Mouse (Mus musculus) lung, embryonic 14.5 days (tissue): ENCODE data around the gene Rad23b. TPM values are rescaled to one million over a fixed set of nuclear protein-coding genes. Genes with fewer than 3 reads are reported as not detected.
A peak's percentile ranks its signal among the peaks of the same experiment; 100 is the strongest.
"Not testable (repeated sequence)": the region's sequence is repeated elsewhere in the genome, so short reads cannot be mapped to it uniquely, and the experiment has no call there.

ENCODE experiments used
- ATAC-seq: fragments of 200-750 bp; cut with Nextera tagmentation; 2 replicates; pipeline ENCODE4 v1.8.0; 2017; ENCODE audit warnings: mild to moderate bottlenecking, moderate TSS enrichment, moderate library complexity; ENCODE audit not compliant: insufficient read depth
- DNase-seq: peaks from one replicate; pipeline ENCODE4 v3.0.0-alpha.2; 2015
- H3K27ac ChIP-seq: fragments of 300-500 bp; sonication (generic); 2 replicates; pipeline ENCODE4 v1.5.1; 2014; ENCODE audit warnings: low read depth, mild to moderate bottlenecking, moderate library complexity
- H3K27me3 ChIP-seq: fragments of 300-500 bp; sonication (generic); 2 replicates; pipeline ENCODE4 v1.6.1; 2014; ENCODE audit warnings: low read length, control low read depth; ENCODE audit not compliant: insufficient read depth
- H3K36me3 ChIP-seq: fragments of 300-500 bp; sonication (generic); 2 replicates; pipeline ENCODE4 v1.6.1; 2014; ENCODE audit warnings: control low read depth; ENCODE audit not compliant: insufficient read depth
- H3K4me1 ChIP-seq: fragments of 300-500 bp; sonication (generic); 2 replicates; pipeline ENCODE4 v1.6.1; 2014; ENCODE audit warnings: antibody characterized with exemption, control low read depth; ENCODE audit not compliant: insufficient read depth
- H3K4me2 ChIP-seq: fragments of 300-500 bp; sonication (generic); 2 replicates; pipeline ENCODE4 v1.6.1; 2014; ENCODE audit warnings: mild to moderate bottlenecking
- H3K4me3 ChIP-seq: fragments of 300-500 bp; sonication (generic); 2 replicates; pipeline ENCODE4 v1.5.1; 2014; ENCODE audit warnings: low read depth, low read length
- H3K9ac ChIP-seq: fragments of 300-500 bp; sonication (generic); 2 replicates; pipeline ENCODE4 v1.6.1; 2014
- H3K9me3 ChIP-seq: fragments of 300-500 bp; sonication (generic); 2 replicates; pipeline ENCODE4 v1.6.1; 2016; ENCODE audit warnings: low read depth, low read length, control low read depth
- CTCF ChIP-seq: IDR thresholded peaks from 2 replicates; pipeline ENCODE4 v1.5.1; 2016; ENCODE audit warnings: antibody characterized with exemption, low read depth
- WGBS: fragments of 180-500 bp; shearing (Covaris S2); extraction: QIAGEN DNeasy Blood & Tissue Kit; methylation state at CpG from one replicate; pipeline ENCODE4 v1.1.7; 2014; 5-methylcytosine and 5-hydroxymethylcytosine counted together
- polyA plus RNA-seq: library from polyadenylated mRNA; unstranded; fragments of >200 nt; fragmentation: Nextera tagmentation; extraction: Ambion mirVana; gene quantifications from 2 replicates; pipeline ENCODE4 v1.2.1, GENCODE M21; 2014

Rad23b gene
- polyA plus RNA-seq, result 70.5 and 70.7 TPM in 2 replicates

- Histone ChIP-seq H3K27ac (peak within 1 kb of the TSS; percentile 91), H3K9ac (peak within 1 kb of the TSS; percentile 95), H3K4me1 (peaks cover 4% of the 10 kb centered on the region; the same call in 1 of the 2 replicates), H3K27me3 (no peaks in the 10 kb centered on the region), H3K4me3 (peak within 1 kb of the TSS; percentile 99), H3K4me2 (peak within 1 kb of the TSS; percentile 80), H3K36me3 (no peaks in the 10 kb centered on the region), H3K9me3 (no peaks in the 10 kb centered on the region)
- peak; percentile 17; the same call in 1 of the 2 replicates for TF ChIP-seq CTCF
- under 1% methylated on average over 77 of the region's 77 CpGs for WGBS
- DNase-seq, result peak; percentile 100
- peak; percentile 95 for ATAC-seq
These were observed at the start of gene Rad23b for GRCm38 (mm10) chr4:55349452-55350218. TSS of gene Rad23b (plus strand) at chr4:55350043.

GRCm38 (mm10) chr4:55304121-55304520, 45.7 kb upstream of the Rad23b start:
- Histone ChIP-seq H3K27ac (no peak overlapping the region), H3K4me2 (no peak overlapping the region), H3K4me1 (no peaks in the 10 kb centered on the region), H3K9ac (no peak overlapping the region), H3K27me3 (no peaks in the 10 kb centered on the region), H3K36me3 (no peaks in the 10 kb centered on the region), H3K4me3 (no peak overlapping the region), H3K9me3 (no peaks in the 10 kb centered on the region)
- ATAC-seq (no peak), DNase-seq (no peak)
- WGBS, result 69% methylated on average over 5 of the region's 5 CpGs
- TF ChIP-seq CTCF, result no peak

- no peak overlapping the region for H3K9ac ChIP-seq
These were observed 43.2 kb upstream of the Rad23b start for GRCm38 (mm10) chr4:55306636-55307035.

GRCm38 (mm10) chr4:55316726-55317125, 33.1 kb upstream of the Rad23b start:
- DNase-seq (peak; percentile 1), ATAC-seq (no peak)
- H3K4me1 ChIP-seq, result no peaks in the 10 kb centered on the region
- 40% methylated on average over 4 of the region's 4 CpGs for WGBS
- H3K4me2 ChIP-seq, result no peak overlapping the region
- no peaks in the 10 kb centered on the region for H3K9me3 ChIP-seq
- H3K4me3 ChIP-seq, result no peak overlapping the region
- no peak overlapping the region for H3K27ac ChIP-seq
- no peak for TF ChIP-seq CTCF
- H3K27me3 ChIP-seq, result no peaks in the 10 kb centered on the region
- H3K9ac ChIP-seq, result no peak overlapping the region
- H3K36me3 ChIP-seq, result no peaks in the 10 kb centered on the region

More at GRCm38 (mm10) chr4:55306636-55307035, 43.2 kb upstream of the Rad23b start:
- H3K27me3 ChIP-seq, result no peaks in the 10 kb centered on the region
- 75% methylated on average over 4 of the region's 4 CpGs for WGBS
- no peak for TF ChIP-seq CTCF
- no peak overlapping the region for H3K4me3 ChIP-seq
- no peaks in the 10 kb centered on the region for H3K9me3 ChIP-seq
- no peak overlapping the region for H3K4me2 ChIP-seq
- H3K36me3 ChIP-seq, result no peaks in the 10 kb centered on the region
- no peaks in the 10 kb centered on the region for H3K4me1 ChIP-seq
- ATAC-seq (no peak), DNase-seq (no peak)
- H3K27ac ChIP-seq, result no peak overlapping the region

GRCm38 (mm10) chr4:55318350-55318749, 31.5 kb upstream of the Rad23b start:
- not testable (repeated sequence) for H3K27me3 ChIP-seq, DNase-seq, ATAC-seq, H3K4me1 ChIP-seq, H3K9me3 ChIP-seq, H3K36me3 ChIP-seq, H3K4me2 ChIP-seq, H3K4me3 ChIP-seq, H3K27ac ChIP-seq, H3K9ac ChIP-seq
- 89% methylated on average over 9 of the region's 9 CpGs for WGBS

- Histone ChIP-seq H3K27me3 (no peaks in the 10 kb centered on the region), H3K9me3 (no peaks in the 10 kb centered on the region), H3K27ac (no peak overlapping the region), H3K9ac (no peak overlapping the region), H3K4me2 (no peak overlapping the region), H3K4me1 (no peaks in the 10 kb centered on the region), H3K36me3 (no peaks in the 10 kb centered on the region), H3K4me3 (no peak overlapping the region)
- ATAC-seq (no peak), DNase-seq (no peak)
- TF ChIP-seq CTCF, result no peak
- WGBS, result 44% methylated on average over 4 of the region's 4 CpGs
These were observed 23.9 kb upstream of the Rad23b start for GRCm38 (mm10) chr4:55325786-55326518.

- no peak overlapping the region for H3K4me2 ChIP-seq
- no peaks in the 10 kb centered on the region for H3K9me3 ChIP-seq
- no peak for TF ChIP-seq CTCF
- no peak overlapping the region for H3K27ac ChIP-seq
- no peak for DNase-seq
- WGBS, result 57% methylated on average over 4 of the region's 4 CpGs
- no peak for ATAC-seq
- H3K27me3 ChIP-seq, result no peaks in the 10 kb centered on the region
- H3K36me3 ChIP-seq, result no peaks in the 10 kb centered on the region
- no peaks in the 10 kb centered on the region for H3K4me1 ChIP-seq
- H3K4me3 ChIP-seq, result no peak overlapping the region
- no peak overlapping the region for H3K9ac ChIP-seq
These were observed 22.3 kb upstream of the Rad23b start for GRCm38 (mm10) chr4:55327508-55327907.
